Mouse (Mus musculus): Measurements from ENCODE around the gene Fscn2.
"Not testable (repeated sequence)": the region's sequence is repeated elsewhere in the genome, so short reads cannot be mapped to it uniquely, and the experiment has no call there.

The Fscn2 gene

GRCm38 (mm10) chr11:120405867-120406266 lies 44.5 kb downstream of the Fscn2 start:
- DNase-seq: no peak

- no peak for DNase-seq
Measured at GRCm38 (mm10) chr11:120406445-120406844, 45.1 kb downstream of the Fscn2 start.

- not testable (repeated sequence) for DNase-seq
Measured at GRCm38 (mm10) chr11:120413621-120414020, 52.3 kb downstream of the Fscn2 start.
